Mouse (Mus musculus): ENCODE results near the gene Apc2.
A peak's percentile ranks its signal among the peaks of the same experiment; 100 is the strongest.

GRCm38 (mm10) chr10:80323261-80324119 lies 27.7 kb downstream of the Apc2 start:
- no peak for TF ChIP-seq POLR2A (IDR thresholded peaks at IDR 0.05; ENCODE audit: low read depth, low read length)
- 0 out of 2 replicates have a peak, but pooled peaks have one; percentile 5 for TF ChIP-seq CTCF (conservative IDR thresholded peaks at IDR 0.05; ENCODE audit: insufficient read depth, insufficient read length, low read depth, low read length)

Measured in kidney, adult 2 months (tissue).